ENCODE assay signal across 7 mouse cellular contexts in genomic region chr15:5068801-5069518, GRCm38 (mm10). TPM values are rescaled to one million over a fixed set of nuclear protein-coding genes. Genes with fewer than 3 reads are reported as not detected.
DNase-seq lines count a peak whose midpoint lies in the region; ATAC-seq and TF ChIP-seq lines count a peak whose summit lies in the region.

No protein-coding gene starts in this region.

- TF ChIP-seq POLR2A in MEL (IDR thresholded peaks at IDR 0.05; ENCODE audit: control insufficient read depth in 1 of 2, insufficient read depth in 1 of 2, low read depth in 1 of 2, low read length in 2 of 2, poor library complexity in 1 of 2), result no peak

- H3K4me1 ChIP-seq in MEL (ENCODE audit: control insufficient read depth in 1 of 2, insufficient read depth in 2 of 2, low read length in 2 of 2), result no peaks in the 10 kb centered on the region
- H3K4me1 ChIP-seq in forebrain, embryonic 15.5 days, result no peaks in the 10 kb centered on the region

- no peaks in the 10 kb centered on the region for H3K79me2 ChIP-seq in MEL (ENCODE audit: control insufficient read depth, insufficient read depth, low read length, poor library complexity)

- peak; percentile 67; the same call in 1 of the 2 replicates for ATAC-seq in forebrain, embryonic 15.5 days (replicated peaks)
- peak; percentile 22 to 66; a peak in 2 of 4 replicates for ATAC-seq in hematopoietic stem cell, adult 5-6 weeks (replicated peaks in 1 of 2; ENCODE audit: insufficient read depth in 1 of 2, low FRiP score in 2 of 2, low TSS enrichment in 1 of 2, low read depth in 1 of 2, poor library complexity in 2 of 2, severe bottlenecking in 2 of 2)
- 0 out of 2 replicates have a peak, but pooled peaks have one; percentile 52 for ATAC-seq in megakaryocyte-erythroid progenitor cell, adult 5-6 weeks (replicated peaks; ENCODE audit: low FRiP score, low TSS enrichment, poor library complexity, severe bottlenecking)

- no peaks in the 10 kb centered on the region for H3K9me3 ChIP-seq in MEL (replicated peaks; ENCODE audit: insufficient read depth, low read length)
- no peaks in the 10 kb centered on the region for H3K9me3 ChIP-seq in forebrain, embryonic 15.5 days

- H3K27me3 ChIP-seq in MEL (ENCODE audit: control insufficient read depth in 1 of 2, insufficient read depth in 2 of 2, low read length in 2 of 2), result no peaks in the 10 kb centered on the region; a peak in 1 of 4 replicates
- H3K27me3 ChIP-seq in forebrain, embryonic 15.5 days, result no peaks in the 10 kb centered on the region

- WGBS in forebrain, embryonic 15.5 days, result 59% methylated on average over 15 of the region's 15 CpGs

- no peak for DNase-seq in MEL (ENCODE audit: low read depth, low spot score)
- peak; percentile 92 for DNase-seq in brain, adult 2 months (ENCODE audit: low read depth, low spot score)
- DNase-seq in layer of hippocampus, postnatal 14 days (ENCODE audit: low spot score in 2 of 2), result peak; percentile 36 to 56
- peak; percentile 16 for DNase-seq in urinary bladder, postnatal 25 days (ENCODE audit: low spot score)

- H3K4me3 ChIP-seq in MEL (ENCODE audit: control insufficient read depth in 1 of 2, insufficient read depth in 1 of 2, low read depth in 2 of 2, low read length in 2 of 2), result no peak overlapping the region
- no peak overlapping the region for H3K4me3 ChIP-seq in forebrain, embryonic 15.5 days

- TF ChIP-seq EP300 in MEL (IDR thresholded peaks at IDR 0.05; ENCODE audit: low read depth in 1 of 2, low read length in 2 of 2), result no peak

- peak in 2 of 3 experiments; percentile 6 to 13; a peak in 1 of 6 replicates for TF ChIP-seq CTCF in MEL (IDR thresholded peaks at IDR 0.05 in 2 of 3, conservative IDR thresholded peaks at IDR 0.05 in 1 of 3; ENCODE audit: control insufficient read depth in 1 of 3, insufficient read depth in 1 of 3, low read depth in 2 of 3, low read length in 3 of 3, poor library complexity in 1 of 3, severe bottlenecking in 1 of 3)

- no peak; the same call in 1 of the 2 replicates for TF ChIP-seq RAD21 in MEL (IDR thresholded peaks at IDR 0.05; ENCODE audit: low read depth, low read length)

- no peak overlapping the region for H3K9ac ChIP-seq in MEL (ENCODE audit: control insufficient read depth, low read depth, low read length, poor library complexity, severe bottlenecking)
- H3K9ac ChIP-seq in forebrain, embryonic 15.5 days (replicated peaks), result no peak overlapping the region

- no peak overlapping the region for H3K27ac ChIP-seq in MEL (ENCODE audit: control insufficient read depth, low read depth, low read length)
- no peak overlapping the region for H3K27ac ChIP-seq in forebrain, embryonic 15.5 days (replicated peaks)

- H3K36me3 ChIP-seq in MEL (ENCODE audit: control insufficient read depth in 1 of 2, insufficient read depth in 2 of 2, low read length in 2 of 2), result no peaks in the 10 kb centered on the region
- no peaks in the 10 kb centered on the region for H3K36me3 ChIP-seq in forebrain, embryonic 15.5 days

- no peak overlapping the region for H3K4me2 ChIP-seq in forebrain, embryonic 15.5 days (replicated peaks)

TF ChIP-seq in MEL, 35 proteins besides CTCF, POLR2A, EP300 and RAD21:
- TF ChIP-seq KAT2A (conservative IDR thresholded peaks at IDR 0.05; ENCODE audit: low read depth, low read length) (no peak), UBTF (IDR thresholded peaks at IDR 0.05; ENCODE audit: borderline replicate concordance, insufficient read depth, low read depth, low read length) (no peak), POLR2AphosphoS2 (IDR thresholded peaks at IDR 0.05; ENCODE audit: low read length) (no peak), E2F4 (IDR thresholded peaks at IDR 0.05; ENCODE audit: borderline replicate concordance, low read depth, low read length) (no peak), NRF1 (IDR thresholded peaks at IDR 0.05; ENCODE audit: insufficient read depth, low read depth, low read length, poor library complexity, severe bottlenecking) (no peak), GATA1 (IDR thresholded peaks at IDR 0.05; ENCODE audit: low read depth, low read length) (no peak), ZNF384 (IDR thresholded peaks at IDR 0.05; ENCODE audit: low read depth, low read length) (no peak), RCOR1 (IDR thresholded peaks at IDR 0.05; ENCODE audit: low read depth, low read length) (no peak), MYC (IDR thresholded peaks at IDR 0.05; ENCODE audit: low read depth, low read length) (no peak)

RNA-seq across cellular contexts. Expression of gene C7, which starts 5.4 kb away (rescaled TPM):
- not detected in 2 replicates for total RNA-seq in MEL (2012; rRNA removed)
- polyA plus RNA-seq in MEL (2012; ENCODE audit: insufficient read depth in 1 of 2, insufficient read length in 2 of 2, low read depth in 1 of 2, low replicate concordance in 2 of 2, missing spikeins in 1 of 2), result not detected
- 0.08 TPM in 1 of 2 replicates, not detected in the other for polyA plus RNA-seq in forebrain, embryonic 15.5 days (2015; fragmentation: Nextera tagmentation; extraction: Ambion mirVana)
- total RNA-seq in hematopoietic stem cell, adult 5-6 weeks (2017), result 0.60 TPM in 1 of 2 replicates, not detected in the other
- total RNA-seq in layer of hippocampus, postnatal 14 days (2021), result under 1 TPM; 0.14 to 0.28 TPM
- total RNA-seq in megakaryocyte-erythroid progenitor cell, adult 5-6 weeks (2014; fragmentation: Nextera tagmentation), result not detected in 2 replicates
- not detected in 2 replicates for total RNA-seq in megakaryocyte-erythroid progenitor cell, adult 5-6 weeks (2017)

RNA-seq across cellular contexts. Expression of gene Card6, which starts 39.4 kb away (rescaled TPM):
- total RNA-seq in MEL (2012; rRNA removed), result 0.08 and 0.26 TPM in 2 replicates
- polyA plus RNA-seq in MEL (2012; ENCODE audit: insufficient read depth in 1 of 2, insufficient read length in 2 of 2, low read depth in 1 of 2, low replicate concordance in 2 of 2, missing spikeins in 1 of 2), result under 1 TPM in 1 of 2 experiments, not detected in 1; 0.13 TPM
- 0.38 and 0.49 TPM in 2 replicates for polyA plus RNA-seq in forebrain, embryonic 15.5 days (2015; fragmentation: Nextera tagmentation; extraction: Ambion mirVana)
- total RNA-seq in hematopoietic stem cell, adult 5-6 weeks (2017), result 2.1 and 3.6 TPM in 2 replicates
- 1 to 10 TPM; 2.0 to 3.7 TPM for total RNA-seq in layer of hippocampus, postnatal 14 days (2021)
- total RNA-seq in megakaryocyte-erythroid progenitor cell, adult 5-6 weeks (2014; fragmentation: Nextera tagmentation), result 1.2 and 1.4 TPM in 2 replicates
- 0.19 and 0.52 TPM in 2 replicates for total RNA-seq in megakaryocyte-erythroid progenitor cell, adult 5-6 weeks (2017)

RNA-seq across cellular contexts. Expression of gene Rpl37, which starts 47.5 kb away (rescaled TPM):
- 1,625 and 1,669 TPM in 2 replicates for total RNA-seq in MEL (2012; rRNA removed)
- 1,000 to 10,000 TPM in 1 of 2 experiments, 100 to 1,000 TPM in 1; 923 to 1,012 TPM for polyA plus RNA-seq in MEL (2012; ENCODE audit: insufficient read depth in 1 of 2, insufficient read length in 2 of 2, low read depth in 1 of 2, low replicate concordance in 2 of 2, missing spikeins in 1 of 2)
- 422 and 438 TPM in 2 replicates for polyA plus RNA-seq in forebrain, embryonic 15.5 days (2015; fragmentation: Nextera tagmentation; extraction: Ambion mirVana)
- 1,644 and 2,194 TPM in 2 replicates for total RNA-seq in hematopoietic stem cell, adult 5-6 weeks (2017)
- total RNA-seq in layer of hippocampus, postnatal 14 days (2021), result 100 to 1,000 TPM; 210 to 230 TPM
- 2,794 and 2,966 TPM in 2 replicates for total RNA-seq in megakaryocyte-erythroid progenitor cell, adult 5-6 weeks (2014; fragmentation: Nextera tagmentation)
- 2,588 and 3,250 TPM in 2 replicates for total RNA-seq in megakaryocyte-erythroid progenitor cell, adult 5-6 weeks (2017)
